Mouse (Mus musculus): ENCODE results near the gene Calml3. TPM values are rescaled to one million over a fixed set of nuclear protein-coding genes. Genes with fewer than 3 reads are reported as not detected.

Gene Calml3
- polyA plus RNA-seq, 1 experiment from 2014 or later, result 0.96 TPM

DNA sequence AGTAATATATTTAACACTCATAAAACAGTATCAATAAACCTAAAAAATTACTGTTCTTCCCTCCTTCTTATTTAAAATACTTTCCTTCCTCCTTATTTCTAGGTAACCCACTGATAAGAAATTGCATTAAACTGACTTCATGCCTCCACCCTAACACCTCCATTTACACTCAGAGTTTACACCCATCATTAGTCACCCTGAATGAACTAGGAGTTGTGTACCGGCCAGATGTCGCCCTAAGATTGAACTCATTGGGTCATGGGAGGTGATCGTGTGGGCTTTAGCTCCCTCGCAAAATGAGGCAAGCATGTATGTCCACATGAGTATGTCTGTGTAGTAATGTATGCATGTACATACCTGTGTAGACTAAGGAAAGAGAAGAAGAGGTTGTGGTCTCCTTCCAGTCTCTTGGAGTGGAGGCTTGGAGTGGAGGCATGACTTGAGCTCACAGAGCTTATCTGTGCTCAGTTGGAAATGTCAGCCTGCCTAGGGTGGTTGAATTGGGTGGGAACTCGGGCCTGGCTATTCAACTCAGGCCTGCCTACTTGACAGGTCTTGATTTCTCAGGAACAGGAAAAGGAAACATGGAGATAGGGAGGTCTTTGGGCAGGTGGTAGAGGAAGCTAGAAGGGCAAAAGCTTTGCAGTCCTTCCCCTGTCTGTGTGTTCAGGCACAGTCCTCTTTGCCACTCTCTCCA is 26.8 kb downstream of the Calml3 start:
- WGBS, result 81% methylated on average over 5 of the region's 5 CpGs
- ATAC-seq (ENCODE audit: insufficient number of reproducible peaks, low FRiP score, low TSS enrichment, low read depth) (no peak), DNase-seq (ENCODE audit: low spot score) (no peak)
- H3K27me3 ChIP-seq (ENCODE audit: control insufficient read depth, insufficient read depth, low read length), result no peaks in the 10 kb centered on the region
- no peak overlapping the region for H3K4me3 ChIP-seq (ENCODE audit: low read depth, low read length)
- no peak overlapping the region for H3K9ac ChIP-seq (ENCODE audit: low read length)
- H3K27ac ChIP-seq (replicated peaks; ENCODE audit: low read depth, low read length), result no peak overlapping the region
- H3K36me3 ChIP-seq (ENCODE audit: control insufficient read depth, insufficient read depth, low read length), result no peaks in the 10 kb centered on the region
- H3K4me2 ChIP-seq (ENCODE audit: low read depth, severe bottlenecking), result no peak overlapping the region
- H3K9me3 ChIP-seq (ENCODE audit: control insufficient read depth, low read length), result no peaks in the 10 kb centered on the region
- no peaks in the 10 kb centered on the region for H3K4me1 ChIP-seq (ENCODE audit: control insufficient read depth, insufficient read depth, low read length)

DNA sequence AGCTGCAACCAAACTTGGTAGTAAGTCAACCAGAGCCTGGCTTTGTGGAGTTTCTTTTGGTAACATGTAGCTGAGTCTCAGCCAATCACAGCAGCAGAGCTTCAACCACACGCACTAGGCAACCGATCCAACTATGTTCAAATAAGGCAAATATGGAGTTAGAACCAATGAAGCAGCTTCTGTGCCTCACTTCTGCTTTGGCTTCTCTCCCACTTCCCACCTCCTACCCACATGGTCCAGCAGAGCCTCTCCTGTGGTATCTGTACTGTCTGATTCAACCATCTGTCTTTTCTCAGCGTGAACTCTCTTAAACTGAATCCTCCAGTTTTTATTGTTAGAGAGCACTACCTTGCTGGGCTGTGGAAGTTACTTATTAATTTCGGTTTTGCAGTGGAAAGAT is 27.7 kb downstream of the Calml3 start:
- ATAC-seq (ENCODE audit: insufficient number of reproducible peaks, low FRiP score, low TSS enrichment, low read depth) (no peak), DNase-seq (ENCODE audit: low spot score) (no peak)
- Histone ChIP-seq H3K27me3 (ENCODE audit: control insufficient read depth, insufficient read depth, low read length) (no peaks in the 10 kb centered on the region), H3K27ac (replicated peaks; ENCODE audit: low read depth, low read length) (no peak overlapping the region), H3K9ac (ENCODE audit: low read length) (no peak overlapping the region), H3K4me3 (ENCODE audit: low read depth, low read length) (no peak overlapping the region), H3K4me2 (ENCODE audit: low read depth, severe bottlenecking) (no peak overlapping the region), H3K36me3 (ENCODE audit: control insufficient read depth, insufficient read depth, low read length) (no peaks in the 10 kb centered on the region), H3K4me1 (ENCODE audit: control insufficient read depth, insufficient read depth, low read length) (no peaks in the 10 kb centered on the region), H3K9me3 (ENCODE audit: control insufficient read depth, low read length) (no peaks in the 10 kb centered on the region)
- WGBS, result 88% methylated on average over 4 of the region's 4 CpGs

DNA sequence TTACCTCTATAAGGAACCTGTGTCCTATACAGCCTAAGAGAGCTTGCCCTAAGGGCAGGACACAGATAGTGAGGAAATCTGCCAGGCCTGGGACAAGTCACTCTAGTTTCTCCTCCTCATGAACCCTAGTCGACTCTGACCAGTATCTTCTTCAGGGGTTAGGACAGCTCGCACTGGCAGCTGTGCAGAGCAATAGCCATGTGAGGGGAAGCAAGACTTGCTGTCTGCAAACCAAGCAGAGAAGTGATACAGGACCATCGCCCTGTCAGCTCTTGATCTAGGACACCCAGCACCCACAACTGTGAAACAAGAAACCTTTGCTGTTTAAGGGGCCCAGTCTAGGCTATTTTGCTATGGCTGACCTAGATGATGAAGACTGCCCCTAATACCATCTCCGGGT is 29.1 kb downstream of the Calml3 start:
- no peak for ATAC-seq (ENCODE audit: insufficient number of reproducible peaks, low FRiP score, low TSS enrichment, low read depth)
- Histone ChIP-seq H3K27ac (replicated peaks; ENCODE audit: low read depth, low read length) (no peak overlapping the region), H3K4me2 (ENCODE audit: low read depth, severe bottlenecking) (no peak overlapping the region), H3K4me1 (ENCODE audit: control insufficient read depth, insufficient read depth, low read length) (no peaks in the 10 kb centered on the region), H3K36me3 (ENCODE audit: control insufficient read depth, insufficient read depth, low read length) (no peaks in the 10 kb centered on the region), H3K4me3 (ENCODE audit: low read depth, low read length) (no peak overlapping the region), H3K27me3 (ENCODE audit: control insufficient read depth, insufficient read depth, low read length) (no peaks in the 10 kb centered on the region), H3K9me3 (ENCODE audit: control insufficient read depth, low read length) (no peaks in the 10 kb centered on the region), H3K9ac (ENCODE audit: low read length) (no peak overlapping the region)
- WGBS, result 81% methylated on average over 4 of the region's 4 CpGs
- no peak for DNase-seq (ENCODE audit: low spot score)

DNA sequence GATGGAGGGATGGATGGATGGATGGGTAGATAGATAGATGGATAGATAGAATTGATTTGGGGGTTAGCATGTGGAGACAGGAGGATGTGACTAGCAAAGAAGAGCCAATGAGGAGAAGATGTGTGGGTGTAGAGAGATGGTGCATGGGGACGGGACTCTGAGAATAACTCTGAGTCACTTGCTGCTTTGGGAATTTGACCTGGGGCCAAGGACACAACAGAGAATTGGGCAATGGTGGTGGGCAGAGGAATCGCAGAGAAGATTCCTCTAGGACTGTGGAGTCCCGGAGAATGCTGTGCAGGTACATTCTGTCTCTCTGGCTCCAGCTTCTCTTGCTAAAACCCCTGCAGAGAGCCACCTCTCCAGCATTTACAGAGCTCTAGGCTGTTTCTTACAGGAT is 29.8 kb downstream of the Calml3 start:
- H3K4me1 ChIP-seq (ENCODE audit: control insufficient read depth, insufficient read depth, low read length), result no peaks in the 10 kb centered on the region

DNA sequence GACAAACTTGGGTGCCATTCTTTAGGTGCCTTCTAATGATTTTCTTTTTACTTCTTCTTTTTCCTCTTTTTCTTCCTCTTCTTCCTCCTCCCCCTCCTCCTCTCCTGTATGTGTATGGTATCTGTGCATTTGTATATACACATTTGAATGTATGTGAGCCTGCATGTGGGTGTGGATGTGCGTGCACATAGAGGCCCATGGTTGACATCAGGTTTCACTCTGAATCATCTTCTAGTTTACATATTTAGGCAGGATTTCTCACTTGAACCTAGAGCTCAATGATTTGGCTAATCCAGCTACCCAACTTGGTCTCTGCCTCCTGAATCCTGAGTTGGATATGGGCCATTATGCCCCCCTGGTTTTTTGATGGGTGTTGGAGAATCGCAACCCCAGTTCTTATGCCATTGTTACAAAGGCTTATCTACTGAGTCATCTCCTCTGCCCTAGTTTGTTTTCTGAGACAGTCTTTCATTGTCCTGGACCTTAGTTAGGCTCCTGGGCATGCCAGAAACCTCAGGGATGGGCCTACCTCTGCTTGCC is 30.9 kb downstream of the Calml3 start:
- no peak for ATAC-seq (ENCODE audit: insufficient number of reproducible peaks, low FRiP score, low TSS enrichment, low read depth)
- 97% methylated on average over 2 of the region's 2 CpGs for WGBS
- H3K27me3 ChIP-seq (ENCODE audit: control insufficient read depth, insufficient read depth, low read length), result no peaks in the 10 kb centered on the region
- no peaks in the 10 kb centered on the region for H3K4me1 ChIP-seq (ENCODE audit: control insufficient read depth, insufficient read depth, low read length)
- no peak overlapping the region for H3K9ac ChIP-seq (ENCODE audit: low read length)
- no peaks in the 10 kb centered on the region for H3K36me3 ChIP-seq (ENCODE audit: control insufficient read depth, insufficient read depth, low read length)
- DNase-seq (ENCODE audit: low spot score), result no peak
- H3K27ac ChIP-seq (replicated peaks; ENCODE audit: low read depth, low read length), result no peak overlapping the region
- H3K9me3 ChIP-seq (ENCODE audit: control insufficient read depth, low read length), result no peaks in the 10 kb centered on the region
- no peak overlapping the region for H3K4me2 ChIP-seq (ENCODE audit: low read depth, severe bottlenecking)
- no peak overlapping the region for H3K4me3 ChIP-seq (ENCODE audit: low read depth, low read length)

More for the DNA sequence above, 29.8 kb downstream of the Calml3 start:
- 82% methylated on average over 3 of the region's 3 CpGs for WGBS
- DNase-seq (ENCODE audit: low spot score), result no peak
- Histone ChIP-seq H3K9ac (ENCODE audit: low read length) (no peak overlapping the region), H3K4me3 (ENCODE audit: low read depth, low read length) (no peak overlapping the region), H3K27me3 (ENCODE audit: control insufficient read depth, insufficient read depth, low read length) (no peaks in the 10 kb centered on the region), H3K9me3 (ENCODE audit: control insufficient read depth, low read length) (no peaks in the 10 kb centered on the region), H3K36me3 (ENCODE audit: control insufficient read depth, insufficient read depth, low read length) (no peaks in the 10 kb centered on the region), H3K27ac (replicated peaks; ENCODE audit: low read depth, low read length) (no peak overlapping the region), H3K4me2 (ENCODE audit: low read depth, severe bottlenecking) (no peak overlapping the region)
- no peak for ATAC-seq (ENCODE audit: insufficient number of reproducible peaks, low FRiP score, low TSS enrichment, low read depth)

DNA sequence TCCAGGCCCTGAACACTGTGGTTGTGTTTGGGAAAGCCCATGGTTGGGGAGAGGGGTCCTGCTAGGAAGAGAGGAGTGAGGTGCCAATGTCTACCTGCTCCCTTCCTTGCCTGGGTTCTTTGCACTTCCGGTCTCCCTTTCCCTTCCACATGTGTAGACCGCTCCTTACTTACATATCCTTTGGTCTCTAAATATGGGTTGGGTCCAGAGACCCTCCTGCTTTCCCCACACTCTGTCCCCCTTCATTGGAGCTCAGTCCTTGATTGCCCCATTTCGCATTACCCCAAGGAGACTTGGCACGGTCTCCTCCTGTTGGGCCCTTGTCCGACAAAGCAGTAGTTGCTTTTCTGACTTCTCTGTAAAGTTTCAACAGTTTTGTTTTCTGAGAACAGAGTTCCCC is 32.9 kb downstream of the Calml3 start:
- no peak overlapping the region for H3K4me3 ChIP-seq (ENCODE audit: low read depth, low read length)
- H3K4me1 ChIP-seq (ENCODE audit: control insufficient read depth, insufficient read depth, low read length), result no peaks in the 10 kb centered on the region
- H3K9me3 ChIP-seq (ENCODE audit: control insufficient read depth, low read length), result no peaks in the 10 kb centered on the region
- DNase-seq (ENCODE audit: low spot score) (no peak), ATAC-seq (ENCODE audit: insufficient number of reproducible peaks, low FRiP score, low TSS enrichment, low read depth) (no peak)
- no peaks in the 10 kb centered on the region for H3K36me3 ChIP-seq (ENCODE audit: control insufficient read depth, insufficient read depth, low read length)
- H3K27ac ChIP-seq (replicated peaks; ENCODE audit: low read depth, low read length), result no peak overlapping the region
- H3K4me2 ChIP-seq (ENCODE audit: low read depth, severe bottlenecking), result no peak overlapping the region
- H3K27me3 ChIP-seq (ENCODE audit: control insufficient read depth, insufficient read depth, low read length), result no peaks in the 10 kb centered on the region
- 93% methylated on average over 5 of the region's 5 CpGs for WGBS
- H3K9ac ChIP-seq (ENCODE audit: low read length), result no peak overlapping the region

DNA sequence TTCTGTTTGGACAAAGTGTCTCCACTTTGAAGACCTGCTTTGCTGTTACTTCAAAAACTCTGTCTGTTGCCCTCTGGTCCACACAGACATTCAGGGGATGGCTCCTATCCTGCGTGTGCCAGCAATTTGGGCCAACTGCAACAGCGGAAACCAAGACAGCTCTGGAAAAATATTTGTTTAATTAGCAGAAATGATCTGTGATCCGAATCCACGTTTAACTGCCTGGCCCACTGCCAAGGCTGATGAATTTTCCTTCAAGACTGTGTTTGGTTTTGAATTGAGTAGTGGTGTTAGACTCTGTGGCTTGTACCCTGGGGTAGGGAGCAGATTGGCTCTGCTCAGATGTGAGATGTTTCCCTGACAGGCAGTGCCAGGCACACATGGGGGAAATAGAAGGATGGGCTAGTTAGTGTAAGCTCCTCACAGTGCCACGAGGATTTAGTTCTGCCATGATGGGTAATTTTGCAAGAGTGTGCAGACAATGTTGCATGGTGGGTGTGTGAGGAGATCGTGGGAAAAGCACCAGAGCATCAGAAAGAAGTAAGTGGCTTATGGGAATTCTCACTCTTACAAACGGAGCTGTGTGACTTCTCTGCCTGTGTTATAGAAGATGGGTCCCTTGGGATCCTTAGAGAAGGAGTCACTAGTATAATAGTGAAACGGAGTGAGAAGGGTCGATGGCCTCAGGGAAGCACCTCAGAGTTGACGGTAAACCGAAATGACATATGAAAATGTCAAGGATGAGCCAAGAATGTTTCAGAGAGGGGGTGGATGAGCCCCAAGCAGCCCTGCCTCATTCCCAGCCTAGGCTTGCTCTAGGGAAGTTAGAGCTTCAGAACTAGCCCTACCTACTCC is 33.7 kb downstream of the Calml3 start:
- Histone ChIP-seq H3K9ac (ENCODE audit: low read length) (no peak overlapping the region), H3K4me2 (ENCODE audit: low read depth, severe bottlenecking) (no peak overlapping the region), H3K27me3 (ENCODE audit: control insufficient read depth, insufficient read depth, low read length) (no peaks in the 10 kb centered on the region), H3K4me1 (ENCODE audit: control insufficient read depth, insufficient read depth, low read length) (no peaks in the 10 kb centered on the region), H3K9me3 (ENCODE audit: control insufficient read depth, low read length) (no peaks in the 10 kb centered on the region), H3K36me3 (ENCODE audit: control insufficient read depth, insufficient read depth, low read length) (no peaks in the 10 kb centered on the region), H3K4me3 (ENCODE audit: low read depth, low read length) (no peak overlapping the region), H3K27ac (replicated peaks; ENCODE audit: low read depth, low read length) (no peak overlapping the region)
- ATAC-seq (ENCODE audit: insufficient number of reproducible peaks, low FRiP score, low TSS enrichment, low read depth), result no peak
- no peak for DNase-seq (ENCODE audit: low spot score)
- WGBS, result 75% methylated on average over 11 of the region's 11 CpGs

DNA sequence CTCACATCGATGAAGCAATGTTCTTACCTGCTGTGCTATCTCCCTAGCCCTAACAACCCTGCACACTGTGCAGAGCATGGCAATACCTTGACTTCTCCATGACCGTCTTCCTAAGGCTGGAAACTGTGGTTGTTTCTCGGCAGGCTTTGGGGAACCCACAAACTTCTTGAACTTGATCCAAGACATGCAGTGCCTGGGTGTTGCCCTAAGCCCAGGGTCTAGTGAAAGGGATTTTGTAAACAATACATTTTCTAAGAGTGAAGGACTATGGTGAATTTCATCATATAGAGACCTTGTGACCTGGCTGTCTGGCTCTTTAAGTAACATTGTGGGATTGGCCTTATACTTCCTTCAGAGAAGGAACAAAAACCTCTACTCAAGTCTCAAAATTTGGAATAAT is 34.6 kb downstream of the Calml3 start:
- H3K36me3 ChIP-seq (ENCODE audit: control insufficient read depth, insufficient read depth, low read length), result no peaks in the 10 kb centered on the region
- no peak overlapping the region for H3K9ac ChIP-seq (ENCODE audit: low read length)
- no peak for ATAC-seq (ENCODE audit: insufficient number of reproducible peaks, low FRiP score, low TSS enrichment, low read depth)
- H3K4me3 ChIP-seq (ENCODE audit: low read depth, low read length), result no peak overlapping the region
- no peak overlapping the region for H3K27ac ChIP-seq (replicated peaks; ENCODE audit: low read depth, low read length)
- no peaks in the 10 kb centered on the region for H3K9me3 ChIP-seq (ENCODE audit: control insufficient read depth, low read length)
- DNase-seq (ENCODE audit: low spot score), result no peak
- no peak overlapping the region for H3K4me2 ChIP-seq (ENCODE audit: low read depth, severe bottlenecking)
- WGBS, result 93% methylated on average over 3 of the region's 3 CpGs
- no peaks in the 10 kb centered on the region for H3K27me3 ChIP-seq (ENCODE audit: control insufficient read depth, insufficient read depth, low read length)
- H3K4me1 ChIP-seq (ENCODE audit: control insufficient read depth, insufficient read depth, low read length), result no peaks in the 10 kb centered on the region
